Mouse (Mus musculus): ENCODE data around the gene Ctsf. TPM values are rescaled to one million over a fixed set of nuclear protein-coding genes. Genes with fewer than 3 reads are reported as not detected.
A peak's percentile ranks its signal among the peaks of the same experiment; 100 is the strongest.
"Not testable (repeated sequence)": the region's sequence is repeated elsewhere in the genome, so short reads cannot be mapped to it uniquely, and the experiment has no call there.

Gene Ctsf
- 100 to 1,000 TPM; 110 to 126 (median 119) TPM for total RNA-seq (2022)

GRCm38 (mm10) chr19:4854552-4855469 lies at the start of gene Ctsf:
Gene Ctsf (plus strand): TSS chr19:4855130.
- DNase-seq (ENCODE audit: low spot score in 2 of 2) = peak; percentile 91

DNA sequence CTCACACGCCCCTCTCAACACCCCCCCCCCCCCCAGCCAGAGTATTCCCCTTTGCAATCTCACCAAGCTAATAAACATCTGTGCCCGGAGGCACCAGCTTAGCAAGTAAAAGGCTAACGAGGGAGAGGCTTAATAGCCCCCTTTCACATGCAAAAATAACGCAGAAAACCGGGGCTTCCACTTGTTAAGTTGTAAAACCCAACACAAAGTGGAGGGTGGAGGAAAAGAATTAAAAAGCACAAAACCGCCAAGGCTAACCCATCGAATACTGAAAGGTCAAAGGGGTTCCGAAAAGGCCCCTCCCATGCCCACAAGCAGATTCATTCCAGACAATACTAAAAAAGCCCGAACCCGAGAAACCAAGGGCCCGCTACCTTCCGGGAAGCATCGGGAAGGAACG lies 44.6 kb upstream of the Ctsf start:
- DNase-seq (ENCODE audit: low spot score in 2 of 2) = no peak

- no peak for DNase-seq (ENCODE audit: low spot score in 2 of 2)
These were observed 44.2 kb upstream of the Ctsf start for GRCm38 (mm10) chr19:4810746-4811062.

- peak; percentile 98 to 99 for DNase-seq (ENCODE audit: low spot score in 2 of 2)
These were observed 43.6 kb upstream of the Ctsf start, which contains the start of the genes Gm21992 and Rbm14 for GRCm38 (mm10) chr19:4811063-4811908. Gene Gm21992 (minus strand): TSS chr19:4811612. Gene Rbm14 (minus strand): TSS chr19:4811634.

- no peak for DNase-seq (ENCODE audit: low spot score in 2 of 2)
These were observed 43.1 kb upstream of the Ctsf start for GRCm38 (mm10) chr19:4811909-4812242.

- not testable (repeated sequence) for DNase-seq (ENCODE audit: low spot score in 2 of 2)
These were observed 42.5 kb upstream of the Ctsf start for GRCm38 (mm10) chr19:4812334-4812949.

GRCm38 (mm10) chr19:4813015-4813414 lies 41.9 kb upstream of the Ctsf start:
- no peak for DNase-seq (ENCODE audit: low spot score in 2 of 2)

DNA sequence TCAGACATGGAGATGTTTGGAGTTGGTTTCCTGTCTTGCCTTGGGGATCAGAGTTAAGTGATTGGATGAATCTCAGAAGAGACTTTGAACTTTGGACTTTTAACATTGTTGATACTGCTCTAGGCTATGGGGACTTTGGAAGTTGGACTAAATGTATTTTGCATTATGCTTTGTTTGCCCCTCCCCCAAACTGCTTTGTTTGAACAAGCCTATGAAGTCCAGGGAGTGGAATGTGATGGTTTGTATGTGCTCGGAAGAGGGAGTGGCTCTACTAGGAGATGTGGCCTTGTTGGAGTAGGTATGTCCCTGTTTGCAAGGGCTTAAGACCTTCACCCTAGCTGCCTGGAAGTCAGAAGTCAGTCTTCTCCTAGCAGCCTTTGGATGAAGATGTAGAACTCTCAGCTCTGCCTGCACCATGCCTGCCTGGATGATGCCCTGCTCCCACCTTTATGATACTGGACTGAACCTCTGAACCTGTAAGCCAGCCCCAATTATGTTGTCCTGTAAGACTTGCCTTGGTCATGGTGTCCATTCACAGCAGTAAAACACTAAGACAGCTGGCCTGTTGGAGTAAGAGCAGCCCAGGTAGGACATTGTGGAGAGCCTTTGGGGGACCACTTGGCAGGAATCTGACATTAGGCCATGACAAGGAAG lies 37.6 kb upstream of the Ctsf start:
- DNase-seq (ENCODE audit: low spot score in 2 of 2) = no peak

- DNase-seq (ENCODE audit: low spot score in 2 of 2) = peak; percentile 77 to 79
These were observed 34.1 kb upstream of the Ctsf start for GRCm38 (mm10) chr19:4820678-4821303.

DNA sequence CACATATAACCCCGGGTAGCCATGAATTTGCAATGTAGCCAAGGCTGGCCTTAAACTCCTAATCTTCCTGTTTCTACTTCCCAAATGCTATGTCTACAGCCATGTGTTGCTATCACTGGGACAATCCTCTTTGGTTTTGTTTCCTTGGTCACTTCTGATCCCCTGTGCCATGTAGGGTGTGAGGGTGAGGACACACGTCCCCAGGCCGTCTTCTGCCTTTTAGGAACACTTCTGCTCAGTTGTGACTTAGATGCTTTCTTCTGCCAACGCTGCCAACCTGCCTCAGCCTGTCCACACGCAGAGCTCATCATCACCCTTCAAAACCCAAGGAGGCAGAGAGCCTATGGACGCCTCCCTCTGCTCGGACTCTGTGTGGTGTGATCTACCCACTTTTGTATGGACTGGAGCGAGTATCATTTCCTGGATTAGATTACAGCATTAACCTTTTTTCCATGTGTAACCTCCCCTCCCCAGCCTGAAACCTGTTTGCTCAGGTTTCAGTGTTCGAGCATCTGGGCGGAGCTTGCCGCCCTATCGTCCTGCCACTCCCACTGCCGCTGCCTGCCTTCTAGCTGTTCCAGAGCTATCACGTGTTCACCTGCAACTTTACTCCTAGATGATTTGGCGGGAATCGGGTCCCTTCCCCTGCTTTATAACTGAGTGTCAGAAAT lies 26.4 kb upstream of the Ctsf start:
- no peak for DNase-seq (ENCODE audit: low spot score in 2 of 2)

DNA sequence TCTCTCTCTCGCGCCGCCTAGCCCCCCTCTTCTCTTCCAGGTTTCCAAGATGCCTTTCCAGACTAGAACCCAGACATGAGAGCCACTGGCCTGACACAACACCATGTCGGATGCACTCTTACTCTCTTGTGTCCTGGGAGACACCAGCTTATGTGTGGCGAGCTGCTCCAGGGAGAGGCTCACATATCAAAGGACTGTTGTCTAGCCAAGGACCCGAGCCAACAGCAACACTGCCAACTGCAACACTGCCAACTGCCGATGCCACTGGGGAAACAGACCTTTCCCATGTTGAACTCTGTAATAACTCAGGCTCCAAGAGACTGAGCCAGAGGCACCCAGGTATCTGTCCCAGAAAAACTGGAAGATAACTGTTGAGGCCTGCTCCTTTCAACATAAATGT lies 25.8 kb upstream of the Ctsf start:
- DNase-seq (ENCODE audit: low spot score in 2 of 2) = peak; percentile 47 to 53

GRCm38 (mm10) chr19:4833977-4834376 lies 21.0 kb upstream of the Ctsf start:
- DNase-seq (ENCODE audit: low spot score in 2 of 2) = no peak

DNA sequence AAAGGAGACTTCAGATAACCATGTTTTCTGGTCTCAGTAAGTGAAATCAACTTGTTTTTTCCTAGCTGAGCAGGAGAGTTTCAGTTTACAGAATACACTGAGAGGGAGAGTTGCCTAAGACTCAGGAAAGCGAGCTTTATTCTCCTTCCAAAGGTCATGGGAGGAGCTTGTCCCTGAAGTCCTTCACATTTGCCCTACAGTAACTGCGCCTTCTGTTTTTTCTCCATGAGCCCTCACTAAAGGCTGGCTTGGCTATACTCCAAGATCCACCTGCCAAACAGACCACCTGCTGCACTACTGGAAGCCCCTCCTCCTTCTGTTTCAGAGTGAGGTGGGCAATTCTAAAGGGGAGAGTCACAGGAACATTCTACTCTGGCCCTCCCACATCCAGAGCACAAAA lies 18.8 kb upstream of the Ctsf start:
- DNase-seq (ENCODE audit: low spot score in 2 of 2) = no peak

GRCm38 (mm10) chr19:4837049-4837448 lies 17.9 kb upstream of the Ctsf start:
- no peak for DNase-seq (ENCODE audit: low spot score in 2 of 2)

DNA sequence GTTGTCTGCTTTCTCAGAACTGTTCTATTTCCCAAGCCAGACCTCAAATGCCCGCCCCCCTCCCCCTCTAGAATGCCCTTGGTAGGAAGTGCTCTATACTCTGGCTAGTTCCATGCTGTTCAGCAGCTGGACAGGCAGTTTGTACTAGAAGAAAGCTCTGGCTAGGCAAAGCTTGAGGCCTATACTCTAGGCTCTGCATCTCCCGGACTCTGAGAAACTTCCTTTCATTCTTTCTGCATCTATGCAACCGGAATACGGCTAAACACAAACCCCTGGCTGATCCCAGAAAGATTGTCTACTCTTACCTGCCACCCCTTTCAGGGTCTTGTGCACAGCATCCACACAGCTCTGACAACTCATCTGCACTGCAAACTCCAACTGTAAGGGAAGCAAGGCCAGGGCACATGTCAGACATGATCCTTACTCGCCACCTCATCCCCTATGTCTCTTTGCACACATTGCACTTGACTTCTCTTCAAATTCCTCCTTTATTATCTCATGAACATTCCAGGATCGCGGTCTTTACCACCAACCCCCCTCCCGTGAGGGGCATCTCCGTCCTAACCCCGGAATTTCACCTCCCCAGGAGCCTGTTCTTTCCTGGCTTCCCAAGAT lies 16.3 kb upstream of the Ctsf start:
- no peak for DNase-seq (ENCODE audit: low spot score in 2 of 2)

- DNase-seq (ENCODE audit: low spot score in 2 of 2) = peak; percentile 95 to 98
These were observed 15.8 kb upstream of the Ctsf start, which contains the start of the genes Ccs and Ccdc87 for GRCm38 (mm10) chr19:4839149-4839548. Gene Ccs (minus strand): TSS chr19:4839332. Gene Ccdc87 (plus strand): TSS chr19:4839366.

DNA sequence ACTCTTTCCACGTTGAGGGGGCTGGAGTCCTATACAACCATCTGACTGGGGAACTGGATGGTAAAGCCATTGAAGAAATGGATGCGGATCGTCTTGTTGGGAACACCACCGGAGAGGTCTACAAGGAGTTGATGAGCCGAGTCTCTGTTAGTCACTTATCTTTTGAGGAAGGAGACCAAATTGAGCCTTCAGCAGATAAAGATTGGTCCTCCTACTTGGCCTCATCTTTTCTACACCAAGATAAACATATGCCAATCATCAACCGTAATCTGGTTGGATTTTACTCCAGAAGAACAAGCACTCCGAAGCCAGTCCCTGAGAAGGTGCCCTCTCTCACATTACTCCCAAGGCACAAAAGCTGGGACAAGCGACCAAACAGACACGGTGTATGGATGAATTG lies 14.1 kb upstream of the Ctsf start:
- no peak for DNase-seq (ENCODE audit: low spot score in 2 of 2)

GRCm38 (mm10) chr19:4842611-4843010 lies 12.3 kb upstream of the Ctsf start:
- no peak for DNase-seq (ENCODE audit: low spot score in 2 of 2)

- DNase-seq (ENCODE audit: low spot score in 2 of 2) = no peak
These were observed 9.1 kb upstream of the Ctsf start for GRCm38 (mm10) chr19:4845846-4846245.

DNA sequence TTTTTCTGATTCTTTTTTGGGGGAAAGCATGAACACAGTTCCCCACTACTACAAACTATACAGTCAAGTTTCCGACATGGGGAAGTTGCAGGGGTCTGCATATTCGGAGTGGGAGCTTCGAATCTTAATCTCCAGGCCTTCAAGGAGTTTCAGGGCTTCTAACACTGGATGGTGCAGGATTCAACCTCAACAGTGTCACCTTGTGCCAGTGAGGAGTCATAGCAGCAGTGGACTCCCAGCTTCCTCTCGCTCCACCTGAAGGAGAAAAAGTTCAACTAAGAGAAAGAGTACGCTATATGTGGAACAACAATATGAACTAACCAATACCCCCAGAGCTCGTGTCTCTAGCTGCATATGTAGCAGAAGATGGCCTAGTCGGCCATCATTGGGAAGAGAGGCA lies 7.4 kb upstream of the Ctsf start:
- no peak for DNase-seq (ENCODE audit: low spot score in 2 of 2)

Measured in layer of hippocampus, adult 8-10 months (tissue).